Mouse (Mus musculus) embryonic facial prominence, embryonic 14.5 days (tissue): ENCODE measurements around the gene Igsf6. TPM values are rescaled to one million over a fixed set of nuclear protein-coding genes. Genes with fewer than 3 reads are reported as not detected.

Experiments
- ATAC-seq: fragments of 200-750 bp; cut with Nextera tagmentation; 2 replicates; pipeline ENCODE4 v1.8.0; 2017; ENCODE audit warnings: low read depth, moderate number of reproducible peaks, moderate TSS enrichment
- DNase-seq: peaks from one replicate; pipeline ENCODE4 v3.0.0-alpha.2; 2015; ENCODE audit warnings: low spot score
- H3K27ac ChIP-seq: fragments of 300-500 bp; sonication (generic); replicated peaks from 2 replicates; pipeline ENCODE4 v1.5.1; 2014; ENCODE audit warnings: low read depth, mild to moderate bottlenecking, low read length, moderate library complexity
- H3K27me3 ChIP-seq: fragments of 300-500 bp; sonication (generic); replicated peaks from 2 replicates; pipeline ENCODE4 v1.6.1; 2014; ENCODE audit warnings: low read length; ENCODE audit not compliant: control insufficient read depth, insufficient read depth
- H3K36me3 ChIP-seq: fragments of 300-500 bp; sonication (generic); 2 replicates; pipeline ENCODE4 v1.6.1; 2014; ENCODE audit warnings: low read length, mixed read lengths; ENCODE audit not compliant: control insufficient read depth, insufficient read depth
- H3K4me1 ChIP-seq: fragments of 300-500 bp; sonication (generic); 2 replicates; pipeline ENCODE4 v1.6.1; 2014; ENCODE audit warnings: antibody characterized with exemption, low read length; ENCODE audit not compliant: control insufficient read depth, insufficient read depth
- H3K4me2 ChIP-seq: fragments of 300-500 bp; sonication (generic); 2 replicates; pipeline ENCODE4 v1.6.1; 2014; ENCODE audit warnings: low read depth, mild to moderate bottlenecking, low read length, moderate library complexity, mixed read lengths
- H3K4me3 ChIP-seq: fragments of 300-500 bp; sonication (generic); 2 replicates; pipeline ENCODE4 v1.5.1; 2014; ENCODE audit warnings: low read depth, mild to moderate bottlenecking, low read length
- H3K9ac ChIP-seq: fragments of 300-500 bp; sonication (generic); 2 replicates; pipeline ENCODE4 v1.6.1; 2014; ENCODE audit warnings: low read depth, mild to moderate bottlenecking, low read length, moderate library complexity, mixed read lengths
- H3K9me3 ChIP-seq: fragments of 300-500 bp; sonication (generic); 2 replicates; pipeline ENCODE4 v1.6.1; 2016; ENCODE audit warnings: low read length; ENCODE audit not compliant: control insufficient read depth
- WGBS: fragments of 180-500 bp; shearing (Covaris S2); extraction: QIAGEN DNeasy Blood & Tissue Kit; methylation state at CpG from one replicate; pipeline ENCODE4 v1.1.7; 2014; 5-methylcytosine and 5-hydroxymethylcytosine counted together
- polyA plus RNA-seq: library from polyadenylated mRNA; unstranded; fragments of >200 nt; fragmentation: Nextera tagmentation; extraction: Ambion mirVana; gene quantifications from 2 replicates; pipeline ENCODE4 v1.2.1, GENCODE M21; 2014

Gene Igsf6
- 2.2 and 2.6 TPM in 2 replicates for polyA plus RNA-seq

GRCm38 (mm10) chr7:121074281-121074680 is at the start of gene Igsf6:
Gene Igsf6 (minus strand): TSS chr7:121074572.
- 76% methylated on average over 11 of the region's 11 CpGs for WGBS
- H3K36me3 ChIP-seq, result peaks cover 60% of the 10 kb centered on the region

GRCm38 (mm10) chr7:121120143-121120818 is 45.9 kb upstream of the Igsf6 start:
- 13% methylated on average over 10 of the region's 10 CpGs for WGBS
- peak; percentile 86 for DNase-seq
- no peak overlapping the region for H3K4me3 ChIP-seq
- H3K9ac ChIP-seq, result no peak overlapping the region
- H3K27ac ChIP-seq, result no peak overlapping the region
- no peaks in the 10 kb centered on the region for H3K4me1 ChIP-seq
- ATAC-seq, result peak; percentile 71
- H3K4me2 ChIP-seq, result no peak overlapping the region
- H3K36me3 ChIP-seq, result no peaks in the 10 kb centered on the region
- no peaks in the 10 kb centered on the region for H3K9me3 ChIP-seq
- H3K27me3 ChIP-seq, result no peaks in the 10 kb centered on the region

More at GRCm38 (mm10) chr7:121074281-121074680, at the start of gene Igsf6:
- Histone ChIP-seq H3K9ac (no peak within 1 kb of the TSS), H3K27ac (no peak within 1 kb of the TSS), H3K27me3 (no peaks in the 10 kb centered on the region), H3K9me3 (no peaks in the 10 kb centered on the region), H3K4me2 (no peak within 1 kb of the TSS), H3K4me1 (no peaks in the 10 kb centered on the region), H3K4me3 (no peak within 1 kb of the TSS)
- DNase-seq, result no peak
- no peak for ATAC-seq

DNA sequence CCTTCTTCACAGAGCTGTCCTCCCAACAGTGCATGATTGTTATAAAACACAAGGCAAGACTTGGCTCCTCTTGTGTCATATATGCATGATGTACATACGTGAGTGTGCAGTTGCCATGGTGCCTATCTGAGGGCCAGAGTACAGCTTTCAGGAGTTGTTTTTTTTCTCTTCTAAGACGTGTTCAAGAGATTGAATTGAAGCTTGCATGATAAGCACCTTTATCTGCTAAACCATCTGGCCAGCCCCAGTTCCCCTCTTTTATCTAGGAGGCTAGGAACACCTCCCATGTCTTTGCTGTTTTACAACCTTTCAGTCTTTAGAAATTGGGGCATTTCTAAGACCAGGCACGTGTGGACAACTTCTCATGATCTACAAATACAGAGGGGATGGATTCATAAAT is 37.4 kb upstream of the Igsf6 start:
- no peaks in the 10 kb centered on the region for H3K36me3 ChIP-seq
- H3K27ac ChIP-seq, result no peak overlapping the region
- no peak overlapping the region for H3K9ac ChIP-seq
- no peak overlapping the region for H3K4me3 ChIP-seq
- H3K27me3 ChIP-seq, result no peaks in the 10 kb centered on the region
- H3K4me1 ChIP-seq, result no peaks in the 10 kb centered on the region
- ATAC-seq (no peak), DNase-seq (no peak)
- no peak overlapping the region for H3K4me2 ChIP-seq
- 64% methylated on average over 3 of the region's 3 CpGs for WGBS
- H3K9me3 ChIP-seq, result no peaks in the 10 kb centered on the region

- no peak overlapping the region for H3K4me3 ChIP-seq
- H3K4me1 ChIP-seq, result no peaks in the 10 kb centered on the region
- H3K27ac ChIP-seq, result no peak overlapping the region
- 27% methylated on average over 3 of the region's 3 CpGs for WGBS
- peak; percentile 10 for DNase-seq
- no peaks in the 10 kb centered on the region for H3K36me3 ChIP-seq
- no peak for ATAC-seq
- H3K4me2 ChIP-seq, result no peak overlapping the region
- H3K27me3 ChIP-seq, result no peaks in the 10 kb centered on the region
- no peak overlapping the region for H3K9ac ChIP-seq
- H3K9me3 ChIP-seq, result no peaks in the 10 kb centered on the region
Observed at GRCm38 (mm10) chr7:121111321-121111720, 36.9 kb upstream of the Igsf6 start.

GRCm38 (mm10) chr7:121107851-121108250 is 33.5 kb upstream of the Igsf6 start:
- Histone ChIP-seq H3K27ac (no peak overlapping the region), H3K9ac (no peak overlapping the region), H3K4me2 (no peak overlapping the region), H3K4me3 (no peak overlapping the region), H3K36me3 (no peaks in the 10 kb centered on the region), H3K9me3 (no peaks in the 10 kb centered on the region), H3K27me3 (no peaks in the 10 kb centered on the region), H3K4me1 (no peaks in the 10 kb centered on the region)
- WGBS, result 21% methylated on average over 3 of the region's 3 CpGs
- ATAC-seq (no peak), DNase-seq (no peak)

GRCm38 (mm10) chr7:121098614-121099389 is 24.4 kb upstream of the Igsf6 start:
- Histone ChIP-seq H3K4me3 (no peak overlapping the region), H3K9ac (no peak overlapping the region), H3K4me1 (no peaks in the 10 kb centered on the region), H3K36me3 (no peaks in the 10 kb centered on the region), H3K27me3 (no peaks in the 10 kb centered on the region), H3K27ac (no peak overlapping the region), H3K4me2 (no peak overlapping the region), H3K9me3 (no peaks in the 10 kb centered on the region)
- WGBS, result 83% methylated on average over 7 of the region's 10 CpGs
- DNase-seq, result no peak
- no peak for ATAC-seq

- Histone ChIP-seq H3K4me2 (no peak overlapping the region), H3K9ac (no peak overlapping the region), H3K9me3 (no peaks in the 10 kb centered on the region), H3K27me3 (no peaks in the 10 kb centered on the region), H3K36me3 (no peaks in the 10 kb centered on the region), H3K4me1 (no peaks in the 10 kb centered on the region), H3K4me3 (no peak overlapping the region), H3K27ac (no peak overlapping the region)
- WGBS, result 57% methylated on average over 4 of the region's 4 CpGs
- no peak for DNase-seq
- ATAC-seq, result no peak
Observed at GRCm38 (mm10) chr7:121093026-121093425, 18.7 kb upstream of the Igsf6 start.

DNA sequence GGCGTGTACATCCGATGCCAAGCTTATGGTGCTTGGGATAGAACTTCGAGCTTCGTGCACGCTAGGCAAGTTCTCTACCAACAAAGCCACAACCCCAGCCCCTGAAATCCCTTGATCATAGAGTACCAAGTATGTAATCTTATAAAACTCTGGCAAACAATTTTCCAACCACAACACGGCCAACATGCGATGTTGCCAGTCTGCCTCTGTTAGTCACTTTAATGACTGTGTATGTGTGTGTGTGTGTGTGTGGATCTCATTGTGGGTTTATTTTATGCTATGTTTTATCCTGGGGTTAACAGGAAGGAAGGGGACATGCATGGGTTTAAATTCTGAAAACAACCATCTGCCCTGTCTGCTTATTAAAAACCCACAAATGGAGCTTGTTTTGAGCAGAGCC is 16.4 kb upstream of the Igsf6 start:
- Histone ChIP-seq H3K9me3 (no peaks in the 10 kb centered on the region), H3K4me2 (no peak overlapping the region), H3K4me3 (no peak overlapping the region), H3K36me3 (no peaks in the 10 kb centered on the region), H3K27ac (no peak overlapping the region), H3K9ac (no peak overlapping the region), H3K4me1 (no peaks in the 10 kb centered on the region), H3K27me3 (no peaks in the 10 kb centered on the region)
- 74% methylated on average over 7 of the region's 7 CpGs for whole genome bisulfite sequencing
- ATAC-seq (peak; percentile 30; the same call in 1 of the 2 replicates), DNase-seq (peak; percentile 75)
